Mouse (Mus musculus) limb, embryonic 10.5 days (tissue): ENCODE data around the gene Crtc2. TPM values are rescaled to one million over a fixed set of nuclear protein-coding genes. Genes with fewer than 3 reads are reported as not detected.
"Not testable (repeated sequence)": the region's sequence is repeated elsewhere in the genome, so short reads cannot be mapped to it uniquely, and the experiment has no call there.

Source experiments
- DNase-seq: peaks from one replicate; pipeline ENCODE4 v3.0.0-alpha.2; 2017; ENCODE audit warnings: low spot score
- H3K27ac ChIP-seq: fragments of 300-500 bp; sonication (generic); 2 replicates; pipeline ENCODE4 v1.5.1; 2016; ENCODE audit warnings: mild to moderate bottlenecking
- H3K27me3 ChIP-seq: fragments of 300-500 bp; sonication (generic); 2 replicates; pipeline ENCODE4 v1.6.1; 2016; ENCODE audit warnings: low read depth, mild to moderate bottlenecking; ENCODE audit not compliant: poor library complexity, severe bottlenecking
- H3K36me3 ChIP-seq: fragments of 300-500 bp; sonication (generic); 2 replicates; pipeline ENCODE4 v1.6.1; 2016; ENCODE audit warnings: mild to moderate bottlenecking, moderate library complexity
- H3K4me1 ChIP-seq: fragments of 300-500 bp; sonication (generic); 2 replicates; pipeline ENCODE4 v1.6.1; 2016
- H3K4me3 ChIP-seq: fragments of 300-500 bp; sonication (generic); 2 replicates; pipeline ENCODE4 v1.5.1; 2016; ENCODE audit warnings: mild to moderate bottlenecking, moderate library complexity
- H3K9me3 ChIP-seq: fragments of 300-500 bp; sonication (generic); replicated peaks from 2 replicates; pipeline ENCODE4 v1.6.1; 2016; ENCODE audit warnings: mild to moderate bottlenecking
- WGBS: fragments of 180-500 bp; shearing (Covaris S2); methylation state at CpG from one replicate; pipeline ENCODE4 v1.1.7; 2016; 5-methylcytosine and 5-hydroxymethylcytosine counted together
- polyA plus RNA-seq: library from polyadenylated mRNA; unstranded; fragments of >200 nt; fragmentation: Nextera tagmentation; extraction: Ambion mirVana; gene quantifications from 2 replicates; pipeline ENCODE4 v1.2.1, GENCODE M21; 2016

Gene Crtc2
- polyA plus RNA-seq, 1 experiment from 2014 or later = 26.5 TPM

DNA sequence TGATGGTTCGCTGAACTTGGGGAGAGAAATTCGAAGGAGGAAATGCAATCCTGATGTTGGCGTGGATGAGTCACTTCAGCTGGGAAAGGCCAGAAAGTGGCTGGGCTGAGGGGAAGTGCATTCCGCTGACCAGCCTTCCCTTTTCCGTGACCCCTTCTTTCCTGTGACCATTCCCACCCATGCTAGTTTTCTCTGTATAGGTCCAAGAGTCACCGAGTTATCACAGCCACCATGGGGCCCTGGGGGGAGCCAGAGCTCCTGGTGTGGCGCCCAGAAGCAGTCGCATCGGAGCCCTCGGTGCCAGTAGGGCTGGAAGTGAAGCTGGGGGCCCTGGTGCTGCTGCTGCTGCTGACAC lies 5.2 kb upstream of the Crtc2 start:
- no peak for DNase-seq
- H3K4me3 ChIP-seq = peak overlapping the region; percentile 72
- H3K4me1 ChIP-seq = peaks cover 26% of the 10 kb centered on the region
- peak overlapping the region; percentile 93 for H3K27ac ChIP-seq
- no peaks in the 10 kb centered on the region for H3K27me3 ChIP-seq
- 10% methylated on average over 10 of the region's 10 CpGs for WGBS
- H3K36me3 ChIP-seq = peaks cover 25% of the 10 kb centered on the region
- H3K9me3 ChIP-seq = no peaks in the 10 kb centered on the region

DNA sequence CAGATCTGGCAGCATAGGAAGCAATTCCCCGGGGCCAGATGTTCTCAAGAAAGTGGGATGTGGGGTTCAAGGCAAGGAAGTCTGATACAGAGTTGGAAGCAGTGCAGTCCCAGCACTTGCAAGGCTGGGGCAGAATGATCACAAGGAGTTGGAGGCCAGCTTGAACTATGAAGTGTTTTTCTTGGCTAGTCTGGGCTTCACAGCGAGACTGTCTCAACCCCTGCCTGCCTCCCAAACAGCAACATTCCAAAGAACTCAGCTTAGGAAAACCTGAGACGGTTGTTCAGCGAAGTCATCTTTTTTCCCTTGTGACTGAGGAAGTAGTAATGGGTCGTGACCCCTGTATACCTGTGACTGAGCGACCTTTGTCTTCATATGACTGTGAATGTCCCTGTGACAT lies 3.2 kb upstream of the Crtc2 start:
- peaks cover 25% of the 10 kb centered on the region for H3K36me3 ChIP-seq
- H3K9me3 ChIP-seq = no peaks in the 10 kb centered on the region
- WGBS = 88% methylated on average over 6 of the region's 6 CpGs
- no peak overlapping the region for H3K4me3 ChIP-seq
- no peaks in the 10 kb centered on the region for H3K27me3 ChIP-seq
- H3K27ac ChIP-seq = no peak overlapping the region
- no peak for DNase-seq
- H3K4me1 ChIP-seq = peaks cover 36% of the 10 kb centered on the region

DNA sequence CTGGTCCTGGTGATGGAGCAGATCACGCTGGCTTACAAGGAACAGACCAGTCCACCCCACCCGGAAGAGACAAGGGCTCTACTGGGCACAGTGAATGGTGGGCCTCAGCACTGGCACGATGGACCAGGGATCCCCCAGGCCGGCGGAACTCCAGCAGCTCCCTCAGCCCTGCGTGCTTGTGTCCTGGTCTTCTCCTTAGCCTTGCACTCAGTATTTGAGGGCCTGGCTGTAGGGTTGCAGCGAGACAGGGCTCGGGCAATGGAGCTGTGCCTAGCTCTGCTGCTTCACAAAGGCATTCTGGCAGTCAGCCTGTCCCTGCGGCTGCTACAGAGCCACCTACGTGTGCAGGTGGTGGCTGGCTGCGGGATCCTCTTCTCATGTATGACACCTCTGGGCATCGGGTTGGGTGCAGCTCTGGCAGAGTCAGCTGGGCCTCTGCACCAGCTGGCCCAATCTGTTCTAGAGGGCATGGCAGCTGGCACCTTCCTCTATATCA lies 2.2 kb upstream of the Crtc2 start:
- not testable (repeated sequence) for H3K27me3 ChIP-seq, H3K27ac ChIP-seq, H3K4me3 ChIP-seq, DNase-seq, H3K9me3 ChIP-seq
- H3K4me1 ChIP-seq = peaks cover 42% of the 10 kb centered on the region
- peaks cover 34% of the 10 kb centered on the region for H3K36me3 ChIP-seq
- WGBS = 94% methylated on average over 11 of the region's 12 CpGs

- not testable (repeated sequence) for DNase-seq, H3K27me3 ChIP-seq, H3K4me3 ChIP-seq, H3K9me3 ChIP-seq, H3K27ac ChIP-seq
- Histone ChIP-seq H3K4me1 (peaks cover 39% of the 10 kb centered on the region), H3K36me3 (peaks cover 43% of the 10 kb centered on the region)
- 97% methylated on average over 2 of the region's 2 CpGs for WGBS
Measured at GRCm38 (mm10) chr3:90252659-90253058, 1.3 kb upstream of the Crtc2 start.

GRCm38 (mm10) chr3:90253174-90253573 lies 789 bp upstream of the Crtc2 start:
- H3K4me3 ChIP-seq, DNase-seq, H3K9me3 ChIP-seq, H3K27ac ChIP-seq, H3K27me3 ChIP-seq: not testable (repeated sequence)
- Histone ChIP-seq H3K36me3 (peaks cover 48% of the 10 kb centered on the region), H3K4me1 (peaks cover 37% of the 10 kb centered on the region)
- 79% methylated on average over 1 of the region's 1 CpGs for WGBS

DNA sequence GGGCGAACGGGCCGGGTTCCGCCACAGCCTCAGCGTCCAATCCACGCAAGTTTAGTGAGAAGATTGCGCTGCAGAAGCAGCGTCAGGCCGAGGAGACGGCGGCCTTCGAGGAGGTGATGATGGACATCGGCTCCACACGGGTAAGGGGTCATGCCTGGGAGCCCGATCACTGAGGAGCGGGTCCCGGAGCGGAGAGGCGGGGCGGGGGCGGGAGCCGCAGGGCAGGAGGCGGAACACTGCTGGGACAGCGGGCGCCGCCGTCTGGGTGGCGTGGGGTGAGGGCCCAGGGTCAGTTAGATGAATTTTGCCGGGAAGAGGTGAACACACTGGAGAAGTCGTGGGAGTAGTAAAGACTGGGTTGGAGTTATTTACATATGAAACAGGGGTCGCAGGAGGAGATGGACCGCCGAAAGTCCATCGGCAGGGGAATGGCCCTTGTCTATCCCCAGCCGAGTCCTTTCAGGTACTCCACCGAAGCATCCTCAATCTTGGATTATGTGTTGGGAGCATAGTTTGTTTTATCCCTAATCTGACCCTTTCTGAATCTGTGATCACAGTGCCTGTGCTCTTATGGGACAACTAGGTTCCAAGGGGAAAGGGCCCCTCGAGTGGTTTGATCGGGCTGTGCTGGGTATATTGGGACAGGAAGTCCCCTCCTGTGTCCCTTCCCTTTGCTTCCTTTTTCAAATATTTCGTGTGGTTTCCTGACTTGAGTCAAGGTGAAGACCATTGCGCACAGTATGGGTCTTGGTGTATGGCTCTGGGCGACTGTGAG lies 643 bp downstream of the Crtc2 start:
- DNase-seq = peak; percentile 47
- no peaks in the 10 kb centered on the region for H3K9me3 ChIP-seq
- peaks cover 59% of the 10 kb centered on the region for H3K36me3 ChIP-seq
- H3K4me1 ChIP-seq = peaks cover 26% of the 10 kb centered on the region
- H3K4me3 ChIP-seq = peak overlapping the region; percentile 87
- no peaks in the 10 kb centered on the region for H3K27me3 ChIP-seq
- H3K27ac ChIP-seq = peak overlapping the region; percentile 91
- 1% methylated on average over 41 of the region's 41 CpGs for WGBS

GRCm38 (mm10) chr3:90255194-90255565 lies 1.2 kb downstream of the Crtc2 start:
- Histone ChIP-seq H3K9me3 (no peaks in the 10 kb centered on the region), H3K4me1 (peaks cover 26% of the 10 kb centered on the region), H3K27me3 (no peaks in the 10 kb centered on the region), H3K27ac (peak overlapping the region; percentile 91), H3K36me3 (peaks cover 60% of the 10 kb centered on the region), H3K4me3 (peak overlapping the region; percentile 87)
- WGBS = 19% methylated on average over 2 of the region's 2 CpGs
- no peak for DNase-seq

DNA sequence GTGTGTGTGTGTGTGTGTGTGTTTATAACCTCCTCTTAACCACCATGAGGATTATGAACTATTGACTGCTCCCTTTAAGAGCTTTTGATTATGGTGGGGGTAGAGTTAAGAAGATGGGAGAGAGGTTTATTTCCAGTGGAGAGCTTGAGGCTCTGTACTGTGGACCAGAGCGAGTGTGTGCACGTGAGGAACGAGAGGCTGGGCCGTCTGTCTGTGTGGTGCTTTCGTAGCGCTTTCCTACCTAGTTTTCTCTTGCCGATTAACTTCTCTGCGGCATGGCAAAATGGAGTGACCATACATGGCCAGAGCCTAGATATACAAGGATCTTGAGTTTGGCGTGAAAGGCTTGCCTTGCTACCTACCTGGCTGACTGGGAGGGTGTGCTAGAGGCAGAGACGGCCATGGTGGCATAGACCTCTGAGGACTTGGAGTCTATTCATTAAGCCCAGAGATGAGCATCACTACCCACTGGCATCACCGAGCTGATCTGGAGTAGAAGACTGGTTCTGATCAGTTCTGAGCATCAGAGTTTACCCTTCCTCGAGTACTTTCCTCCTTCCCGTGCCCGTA lies 1.9 kb downstream of the Crtc2 start:
- Histone ChIP-seq H3K27ac (no peak overlapping the region), H3K27me3 (no peaks in the 10 kb centered on the region), H3K36me3 (peaks cover 60% of the 10 kb centered on the region), H3K9me3 (no peaks in the 10 kb centered on the region), H3K4me1 (peaks cover 26% of the 10 kb centered on the region), H3K4me3 (peak overlapping the region; percentile 87)
- 94% methylated on average over 14 of the region's 14 CpGs for WGBS
- no peak for DNase-seq

- Histone ChIP-seq H3K27ac (no peak overlapping the region), H3K27me3 (no peaks in the 10 kb centered on the region), H3K4me3 (no peak overlapping the region; the same call in 1 of the 2 replicates), H3K36me3 (peaks cover 61% of the 10 kb centered on the region), H3K4me1 (peaks cover 26% of the 10 kb centered on the region), H3K9me3 (no peaks in the 10 kb centered on the region)
- DNase-seq = no peak
- 94% methylated on average over 19 of the region's 19 CpGs for WGBS
Measured at GRCm38 (mm10) chr3:90256731-90257530, 3.0 kb downstream of the Crtc2 start.

DNA sequence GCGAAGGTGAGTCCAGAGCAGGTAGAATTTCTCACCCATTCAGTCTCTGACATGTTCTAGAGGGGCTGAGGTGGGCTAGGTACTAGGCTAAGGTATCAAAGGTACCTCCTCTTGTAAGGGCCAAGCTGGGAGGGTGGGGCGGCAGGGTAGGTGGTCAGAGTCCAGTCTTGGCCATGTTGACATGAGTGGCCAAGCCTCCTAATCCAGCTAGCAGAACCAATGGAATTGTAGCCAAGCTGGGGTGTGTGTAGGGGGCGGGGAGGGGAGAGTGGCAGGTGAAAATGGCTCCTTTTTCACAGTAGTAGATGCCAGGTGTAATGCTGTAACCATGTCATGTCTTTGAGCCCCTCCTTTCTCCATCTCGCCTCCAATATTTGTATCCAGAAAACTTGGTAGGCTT lies 4.6 kb downstream of the Crtc2 start:
- Histone ChIP-seq H3K4me3 (no peak overlapping the region), H3K36me3 (peaks cover 77% of the 10 kb centered on the region), H3K9me3 (no peaks in the 10 kb centered on the region), H3K27ac (no peak overlapping the region), H3K4me1 (peaks cover 25% of the 10 kb centered on the region), H3K27me3 (no peaks in the 10 kb centered on the region)
- no peak for DNase-seq
- WGBS = 91% methylated on average over 4 of the region's 4 CpGs

DNA sequence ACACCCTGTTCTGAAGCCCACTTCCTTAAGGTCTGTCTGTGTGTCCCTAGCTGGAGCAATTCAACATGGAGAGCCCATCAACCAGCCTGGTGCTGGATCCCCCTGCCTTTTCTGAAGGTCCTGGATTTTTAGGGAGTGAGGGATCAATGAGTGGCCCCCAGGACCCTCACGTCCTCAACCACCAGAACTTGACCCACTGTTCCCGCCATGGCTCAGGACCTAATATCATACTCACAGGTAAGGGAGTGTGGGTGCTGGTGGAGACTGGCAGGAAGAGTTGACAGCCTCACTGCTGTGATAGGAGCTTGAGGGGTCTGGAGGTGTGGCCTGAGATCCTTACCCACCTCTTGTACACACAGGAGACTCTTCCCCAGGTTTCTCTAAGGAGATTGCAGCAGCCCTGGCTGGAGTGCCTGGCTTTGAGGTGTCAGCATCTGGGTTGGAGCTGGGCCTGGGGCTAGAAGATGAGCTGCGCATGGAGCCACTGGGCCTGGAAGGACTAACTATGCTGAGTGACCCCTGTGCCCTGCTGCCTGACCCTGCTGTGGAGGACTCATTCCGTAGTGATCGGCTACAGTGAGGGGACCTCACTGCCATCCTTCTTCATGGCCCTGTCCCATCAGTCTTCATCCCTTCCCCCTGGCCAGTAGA lies 9.3 kb downstream of the Crtc2 start:
- 90% methylated on average over 5 of the region's 5 CpGs for WGBS
- no peak overlapping the region for H3K27ac ChIP-seq
- H3K4me1 ChIP-seq = peaks cover 22% of the 10 kb centered on the region
- peaks cover 73% of the 10 kb centered on the region for H3K36me3 ChIP-seq
- H3K27me3 ChIP-seq = no peaks in the 10 kb centered on the region
- no peaks in the 10 kb centered on the region for H3K9me3 ChIP-seq
- no peak overlapping the region for H3K4me3 ChIP-seq
- no peak for DNase-seq

DNA sequence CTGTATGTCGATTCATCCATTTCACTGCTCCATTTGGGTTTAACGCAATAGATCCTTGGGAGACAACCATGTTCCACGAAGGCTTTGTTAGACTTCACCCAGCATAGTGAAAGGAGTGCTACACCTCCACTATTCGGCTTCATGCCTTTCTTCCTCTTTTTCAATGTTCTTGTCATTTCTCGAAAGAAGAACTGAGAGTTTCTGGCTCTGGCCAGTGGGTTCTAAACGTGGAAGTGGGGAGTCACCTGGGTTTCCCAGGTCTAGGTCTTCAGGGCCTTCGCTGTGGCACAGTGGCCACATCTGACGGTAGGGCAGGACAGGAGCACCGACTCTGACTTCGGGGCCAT lies 10.7 kb downstream of the Crtc2 start:
- H3K27ac ChIP-seq = peak overlapping the region; percentile 97
- no peak for DNase-seq
- peaks cover 18% of the 10 kb centered on the region for H3K4me1 ChIP-seq
- H3K4me3 ChIP-seq = peak overlapping the region; percentile 83
- no peaks in the 10 kb centered on the region for H3K9me3 ChIP-seq
- H3K27me3 ChIP-seq = no peaks in the 10 kb centered on the region
- H3K36me3 ChIP-seq = peaks cover 69% of the 10 kb centered on the region
- 39% methylated on average over 10 of the region's 10 CpGs for WGBS
